ENCODE assay signal across 8 mouse cellular contexts in the genomic region with DNA sequence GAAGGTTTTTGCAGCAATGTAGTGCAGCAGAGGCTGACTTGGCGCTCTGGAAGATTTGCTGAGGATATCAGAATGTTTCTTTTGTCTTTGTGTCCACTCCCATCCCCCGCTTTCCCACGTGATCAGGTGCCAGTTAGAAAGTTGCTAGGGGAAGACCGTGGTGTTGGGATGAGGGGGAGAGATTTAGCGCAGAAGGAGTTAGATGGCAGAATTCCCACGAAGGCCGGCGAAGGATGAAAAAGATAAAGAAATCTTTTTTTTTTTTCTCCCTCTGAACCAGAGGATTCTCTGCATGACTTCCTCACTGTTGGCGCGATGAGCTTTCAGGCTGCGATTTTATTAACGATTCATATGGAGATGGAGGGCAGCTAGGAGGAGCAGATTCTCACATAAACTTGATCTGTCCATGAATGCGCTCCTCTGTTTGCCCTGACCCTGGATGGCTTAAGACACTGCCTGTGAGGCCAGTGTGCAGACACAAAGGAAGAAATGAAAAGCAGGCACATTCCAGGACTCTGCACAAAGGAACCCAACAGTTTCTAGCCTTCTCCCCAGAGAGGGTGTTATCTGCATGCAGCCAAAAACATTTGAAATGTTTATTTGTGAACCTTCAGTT.
DNase-seq lines count a peak whose midpoint lies in the region; ATAC-seq lines count a peak whose summit lies in the region.

No protein-coding gene starts in this region.

- H3K4me2 ChIP-seq in hindbrain, embryonic 13.5 days = peak overlapping the region; percentile 61

- H3K27me3 ChIP-seq in hindbrain, embryonic 13.5 days = no peaks in the 10 kb centered on the region

- peak overlapping the region; percentile 75 for H3K9ac ChIP-seq in hindbrain, embryonic 13.5 days

- ATAC-seq in hindbrain, embryonic 13.5 days (ENCODE audit: low FRiP score) = peak; percentile 89
- ATAC-seq in inflammation-experienced regulatory T-cells, adult 6 months = no peak

- H3K4me3 ChIP-seq in hindbrain, embryonic 13.5 days = peak overlapping the region; percentile 35

- DNase-seq in NIH3T3 (ENCODE audit: low read depth) = peak; percentile 49
- DNase-seq in cerebellum, postnatal 10 days = peak; percentile 69 to 78
- peak; percentile 47 to 56 for DNase-seq in frontal cortex, postnatal 14 days (ENCODE audit: low spot score in 2 of 2)
- peak; percentile 50 to 58 for DNase-seq in layer of hippocampus, postnatal 36 days
- DNase-seq in lung, postnatal 36 days = peak; percentile 66
- peak; percentile 54 to 60 for DNase-seq in right cerebral cortex, postnatal 36 days (ENCODE audit: low spot score in 2 of 2)

- WGBS in hindbrain, embryonic 13.5 days = under 1% methylated on average over 13 of the region's 13 CpGs

- no peaks in the 10 kb centered on the region for H3K9me3 ChIP-seq in hindbrain, embryonic 13.5 days

- H3K36me3 ChIP-seq in hindbrain, embryonic 13.5 days = no peaks in the 10 kb centered on the region

- H3K4me1 ChIP-seq in hindbrain, embryonic 13.5 days (replicated peaks) = peaks cover 60% of the 10 kb centered on the region

- H3K27ac ChIP-seq in hindbrain, embryonic 13.5 days = peak overlapping the region; percentile 96
